Mouse (Mus musculus) myocyte (in vitro differentiated cells): ENCODE measurements at regions not wholly inside any gene's neighbourhood (a gene's known extent, or its start where the extent isn't known, plus 50 kb on each side); places are given as distances from the start of the nearest gene placed in this dataset.

Experiments used
- H3K27me3 ChIP-seq: one replicate; pipeline ENCODE4 v1.6.1; 2011; ENCODE audit not compliant: control insufficient read depth, insufficient read depth, insufficient read length
- H3K36me3 ChIP-seq: one replicate; pipeline ENCODE4 v1.6.1; 2011; ENCODE audit not compliant: control insufficient read depth, insufficient read depth
- H3K4me2 ChIP-seq: one replicate; pipeline ENCODE4 v1.6.1; 2011; ENCODE audit warnings: low read depth, control low read depth
- H3K4me3 ChIP-seq: one replicate; pipeline ENCODE4 v1.5.1; 2011; ENCODE audit warnings: mild to moderate bottlenecking, control low read depth, moderate library complexity
- H3K79me2 ChIP-seq: one replicate; pipeline ENCODE4 v1.6.1; 2011; ENCODE audit not compliant: control insufficient read depth, insufficient read depth
- H3ac ChIP-seq: one replicate; pipeline ENCODE4 v1.6.1; 2011; ENCODE audit not compliant: control insufficient read depth, insufficient read length
- CEBPB ChIP-seq: IDR thresholded peaks from 2 replicates; pipeline ENCODE4 v1.6.1; 2011; ENCODE audit warnings: mild to moderate bottlenecking, moderate library complexity; ENCODE audit not compliant: poor library complexity, insufficient read depth, severe bottlenecking
- E2F4 ChIP-seq: IDR thresholded peaks from one replicate; pipeline ENCODE4 v1.6.1; 2011; ENCODE audit warnings: mild to moderate bottlenecking, control low read depth, moderate library complexity; ENCODE audit not compliant: insufficient read depth
- MAX ChIP-seq: IDR thresholded peaks from one replicate; pipeline ENCODE4 v1.6.1; 2011; ENCODE audit warnings: low read depth, mild to moderate bottlenecking, control low read depth
- MYOD1 ChIP-seq, 3 experiments: IDR thresholded peaks; one replicate each; pipeline ENCODE4 v1.6.1; 2011; ENCODE audit warnings: control low read depth in 2 of 3, low read depth in 2 of 3, mild to moderate bottlenecking in 2 of 3, moderate library complexity in 1 of 3; ENCODE audit not compliant: insufficient read length in 2 of 3, control insufficient read depth in 1 of 3
- MYOG ChIP-seq, 3 experiments: IDR thresholded peaks; one replicate each; pipeline ENCODE4 v1.6.1; 2011; ENCODE audit warnings: control low read depth in 2 of 3, low read depth in 2 of 3, mild to moderate bottlenecking in 2 of 3; ENCODE audit not compliant: insufficient read length in 2 of 3, control insufficient read depth in 1 of 3, insufficient read depth in 1 of 3
- POLR2A ChIP-seq: IDR thresholded peaks from one replicate; pipeline ENCODE4 v1.6.1; 2011; ENCODE audit warnings: low read depth, mild to moderate bottlenecking, control low read depth, moderate library complexity; ENCODE audit not compliant: insufficient read length
- POLR2AphosphoS2 ChIP-seq: IDR thresholded peaks from one replicate; pipeline ENCODE4 v1.6.1; 2011; ENCODE audit warnings: low read depth, control low read depth; ENCODE audit not compliant: insufficient read length
- REST ChIP-seq: IDR thresholded peaks from one replicate; pipeline ENCODE4 v1.6.1; 2011; ENCODE audit warnings: mild to moderate bottlenecking, control low read depth, moderate library complexity; ENCODE audit not compliant: insufficient read depth, insufficient read length
- SRF ChIP-seq: IDR thresholded peaks from one replicate; pipeline ENCODE4 v1.6.1; 2011; ENCODE audit warnings: low read depth; ENCODE audit not compliant: control insufficient read depth, insufficient read length
- TCF12 ChIP-seq: IDR thresholded peaks from one replicate; pipeline ENCODE4 v1.6.1; 2011; ENCODE audit warnings: mild to moderate bottlenecking, control low read depth; ENCODE audit not compliant: poor library complexity, insufficient read depth, severe bottlenecking
- TCF3 ChIP-seq: IDR thresholded peaks from one replicate; pipeline ENCODE4 v1.6.1; 2011; ENCODE audit warnings: low read depth, control low read depth; ENCODE audit not compliant: insufficient read length
- USF1 ChIP-seq: IDR thresholded peaks from one replicate; pipeline ENCODE4 v1.6.1; 2011; ENCODE audit warnings: low read depth, mild to moderate bottlenecking, control low read depth, moderate library complexity

- Histone ChIP-seq H3K36me3 (no peaks in the 10 kb centered on the region), H3K4me3 (no peak overlapping the region), H3K27me3 (no peaks in the 10 kb centered on the region), H3K4me2 (no peak overlapping the region), H3K79me2 (no peaks in the 10 kb centered on the region), H3ac (no peak overlapping the region)
- TF ChIP-seq MYOG (IDR thresholded peaks at IDR 0.05; ENCODE audit: control insufficient read depth in 1 of 3, insufficient read depth in 1 of 3, insufficient read length in 2 of 3, low read depth in 2 of 3) (peak in 1 of 3 experiments; percentile 31), REST (no peak), MAX (no peak), MYOD1 (IDR thresholded peaks at IDR 0.05; ENCODE audit: control insufficient read depth in 1 of 3, insufficient read length in 2 of 3, low read depth in 2 of 3) (peak in 2 of 3 experiments; percentile 21 to 23), CEBPB (peak; percentile 55; the same call in 1 of the 2 replicates)
Observed at GRCm38 (mm10) chr17:9894828-9895685, 225.5 kb upstream of the Pabpc6 start.

DNA sequence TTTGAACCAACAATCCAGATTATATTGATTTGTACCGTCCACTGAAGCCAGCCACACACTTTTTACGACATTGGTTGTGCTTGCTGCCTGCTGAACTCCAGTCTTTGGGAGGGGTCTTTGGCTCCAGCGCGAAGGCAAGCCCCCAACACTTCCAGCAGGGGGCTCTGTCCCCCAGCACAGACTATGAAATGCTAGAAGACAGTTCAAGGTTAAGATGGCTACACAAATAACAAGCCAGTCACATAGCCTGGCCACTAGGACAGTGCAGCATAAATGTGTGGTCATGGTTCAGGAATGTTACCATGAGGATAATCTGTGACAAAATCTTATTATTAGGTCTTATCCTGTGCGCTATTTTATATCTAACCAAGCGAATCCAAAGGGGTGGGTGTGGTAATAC is 224.4 kb upstream of the Pabpc6 start:
- no peak overlapping the region for H3ac ChIP-seq
- no peaks in the 10 kb centered on the region for H3K27me3 ChIP-seq
- TF ChIP-seq CEBPB = no peak
- no peak for TF ChIP-seq MAX
- no peak for TF ChIP-seq REST
- TF ChIP-seq TCF12 = no peak
- no peak for TF ChIP-seq TCF3
- TF ChIP-seq POLR2AphosphoS2 = no peak
- TF ChIP-seq MYOG (IDR thresholded peaks at IDR 0.05; ENCODE audit: control insufficient read depth in 1 of 3, insufficient read depth in 1 of 3, insufficient read length in 2 of 3, low read depth in 2 of 3) = no peak
- H3K36me3 ChIP-seq = no peaks in the 10 kb centered on the region
- H3K79me2 ChIP-seq = no peaks in the 10 kb centered on the region
- H3K4me2 ChIP-seq = no peak overlapping the region
- H3K4me3 ChIP-seq = no peak overlapping the region

- no peak overlapping the region for H3ac ChIP-seq
- H3K4me2 ChIP-seq = no peak overlapping the region
- no peak for TF ChIP-seq TCF12
- TF ChIP-seq MAX = no peak
- no peak for TF ChIP-seq POLR2AphosphoS2
- no peaks in the 10 kb centered on the region for H3K27me3 ChIP-seq
- H3K36me3 ChIP-seq = no peaks in the 10 kb centered on the region
- no peaks in the 10 kb centered on the region for H3K79me2 ChIP-seq
- no peak overlapping the region for H3K4me3 ChIP-seq
Observed at GRCm38 (mm10) chr17:9892776-9893175, 223.3 kb upstream of the Pabpc6 start.

GRCm38 (mm10) chr17:9892141-9892540 is 222.6 kb upstream of the Pabpc6 start:
- Histone ChIP-seq H3K79me2 (no peaks in the 10 kb centered on the region), H3K4me2 (no peak overlapping the region)
- no peak for TF ChIP-seq USF1
- no peak for TF ChIP-seq REST
- TF ChIP-seq POLR2A = no peak
- TF ChIP-seq TCF3 = no peak
- TF ChIP-seq SRF = no peak
- TF ChIP-seq CEBPB = no peak
- TF ChIP-seq MAX = no peak

DNA sequence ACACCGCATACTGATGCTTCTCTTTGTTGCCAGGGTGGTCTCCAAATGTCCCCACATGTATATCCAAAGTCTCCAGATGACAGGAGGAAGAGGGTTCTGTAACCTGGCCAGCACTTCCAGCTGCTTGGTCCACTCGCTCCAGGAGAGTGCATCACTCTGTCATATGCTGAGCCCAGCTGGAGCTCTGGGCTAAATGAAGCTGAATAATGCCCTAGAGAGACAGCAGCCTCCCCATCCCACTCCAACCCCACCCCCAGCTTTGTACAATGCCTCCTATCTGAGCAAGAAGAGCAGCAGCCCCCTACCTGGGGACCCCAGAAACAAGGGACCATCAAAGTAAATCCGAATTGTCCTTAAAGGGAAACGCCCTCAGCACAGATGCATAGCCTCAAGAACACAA is 219.0 kb upstream of the Pabpc6 start:
- Histone ChIP-seq H3K79me2 (no peaks in the 10 kb centered on the region), H3K36me3 (no peaks in the 10 kb centered on the region), H3K4me2 (no peak overlapping the region), H3ac (no peak overlapping the region), H3K27me3 (no peaks in the 10 kb centered on the region), H3K4me3 (no peak overlapping the region)
- TF ChIP-seq TCF12 = no peak
- TF ChIP-seq MYOD1 (IDR thresholded peaks at IDR 0.05; ENCODE audit: control insufficient read depth in 1 of 3, insufficient read length in 2 of 3, low read depth in 2 of 3) = no peak

More at GRCm38 (mm10) chr17:9892141-9892540, 222.6 kb upstream of the Pabpc6 start:
- H3K27me3 ChIP-seq = no peaks in the 10 kb centered on the region
- H3K4me3 ChIP-seq = no peak overlapping the region
- H3K36me3 ChIP-seq = no peaks in the 10 kb centered on the region
- no peak overlapping the region for H3ac ChIP-seq

GRCm38 (mm10) chr17:9885110-9885509 is 215.6 kb upstream of the Pabpc6 start:
- no peaks in the 10 kb centered on the region for H3K79me2 ChIP-seq
- no peak overlapping the region for H3ac ChIP-seq
- TF ChIP-seq SRF (no peak), REST (no peak), MYOG (IDR thresholded peaks at IDR 0.05; ENCODE audit: control insufficient read depth in 1 of 3, insufficient read depth in 1 of 3, insufficient read length in 2 of 3, low read depth in 2 of 3) (no peak), TCF3 (no peak), E2F4 (no peak), CEBPB (no peak), TCF12 (no peak), MAX (no peak), USF1 (no peak), POLR2A (no peak), MYOD1 (IDR thresholded peaks at IDR 0.05; ENCODE audit: control insufficient read depth in 1 of 3, insufficient read length in 2 of 3, low read depth in 2 of 3) (no peak), POLR2AphosphoS2 (no peak)
- no peaks in the 10 kb centered on the region for H3K36me3 ChIP-seq
- H3K4me3 ChIP-seq = no peak overlapping the region
- no peak overlapping the region for H3K4me2 ChIP-seq
- no peaks in the 10 kb centered on the region for H3K27me3 ChIP-seq
